Mouse (Mus musculus): ENCODE measurements around the gene Ubxn1.
"Not testable (repeated sequence)": the region's sequence is repeated elsewhere in the genome, so short reads cannot be mapped to it uniquely, and the experiment has no call there.

Ubxn1 gene

DNA sequence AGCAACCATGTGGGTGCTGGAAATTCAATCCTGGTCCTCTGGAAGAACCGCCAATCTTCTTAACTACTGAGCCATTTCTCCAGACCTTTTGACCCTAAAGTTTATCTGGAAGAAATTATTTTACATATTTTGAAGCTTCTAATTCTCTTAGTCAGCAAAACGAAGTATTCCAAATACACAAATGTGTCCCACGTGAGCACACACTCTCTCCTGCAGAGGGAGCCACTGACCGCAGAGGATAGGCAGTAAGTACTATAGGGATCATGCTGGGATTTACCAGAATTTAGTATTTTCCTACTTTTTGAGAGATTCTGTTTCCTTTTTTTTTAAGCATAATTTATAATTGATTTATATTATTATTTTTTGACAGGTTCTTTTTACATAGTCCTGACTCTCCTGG is 13.6 kb upstream of the Ubxn1 start:
- DNase-seq (ENCODE audit: low spot score) = peak; percentile 61

DNA sequence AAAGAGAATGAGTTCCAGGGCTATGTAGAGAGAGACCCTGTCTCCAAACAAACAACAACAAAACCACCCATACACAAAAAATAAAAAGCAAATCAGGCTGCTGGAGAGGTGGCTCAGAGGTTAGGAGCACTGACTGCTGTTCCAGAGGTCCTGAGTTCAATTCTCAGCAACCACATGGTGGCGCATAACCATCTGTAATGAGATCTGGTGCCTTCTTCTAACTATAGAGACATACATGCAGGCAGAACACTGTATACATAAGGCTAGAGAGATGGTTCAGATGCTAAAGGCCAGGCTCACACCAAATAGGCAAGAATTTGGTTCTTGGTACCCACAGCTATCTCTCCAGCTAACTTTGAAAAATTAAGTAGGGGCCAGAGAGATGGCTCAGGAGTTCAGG is 12.3 kb upstream of the Ubxn1 start:
- DNase-seq (ENCODE audit: low spot score) = peak; percentile 53

DNA sequence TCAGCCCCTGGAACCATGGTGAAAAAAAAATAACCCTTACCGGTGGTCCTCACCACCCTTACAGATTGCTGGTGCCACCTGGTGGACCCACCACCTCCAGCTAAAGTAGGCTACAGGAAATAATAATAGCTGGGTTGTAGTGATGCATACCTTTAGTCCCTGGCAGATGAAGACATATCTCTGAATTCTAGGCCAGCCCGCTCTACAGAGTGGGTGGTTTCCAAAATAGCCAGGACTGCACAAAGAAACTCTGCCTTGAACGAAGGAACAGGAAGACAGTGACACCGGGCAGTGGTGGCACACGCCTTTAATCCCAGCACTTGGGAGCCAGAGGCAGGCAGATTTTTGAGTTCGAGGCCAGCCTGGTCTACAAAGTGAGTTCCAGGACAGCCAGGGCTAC is 7.0 kb upstream of the Ubxn1 start:
- DNase-seq (ENCODE audit: low spot score) = no peak

DNA sequence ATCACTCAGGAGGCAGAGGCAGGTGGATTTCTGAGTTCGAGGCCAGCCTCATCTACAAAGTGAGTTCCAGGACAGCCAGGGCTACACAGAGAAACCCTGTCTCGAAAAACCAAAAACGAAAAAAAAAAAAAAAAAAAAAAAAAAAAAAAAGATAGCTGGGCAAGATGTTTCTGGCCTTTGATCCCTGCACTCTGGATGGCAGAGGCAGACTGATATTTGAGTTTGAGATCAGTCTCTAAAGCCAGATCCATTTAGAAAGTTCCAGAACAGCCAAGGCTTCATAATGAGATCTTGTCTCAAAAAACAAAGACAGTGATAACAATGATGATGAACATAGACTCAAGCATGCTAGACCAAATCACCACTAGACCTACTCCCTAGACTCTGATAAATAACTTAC is 915 bp upstream of the Ubxn1 start:
- DNase-seq (ENCODE audit: low spot score) = not testable (repeated sequence)

DNA sequence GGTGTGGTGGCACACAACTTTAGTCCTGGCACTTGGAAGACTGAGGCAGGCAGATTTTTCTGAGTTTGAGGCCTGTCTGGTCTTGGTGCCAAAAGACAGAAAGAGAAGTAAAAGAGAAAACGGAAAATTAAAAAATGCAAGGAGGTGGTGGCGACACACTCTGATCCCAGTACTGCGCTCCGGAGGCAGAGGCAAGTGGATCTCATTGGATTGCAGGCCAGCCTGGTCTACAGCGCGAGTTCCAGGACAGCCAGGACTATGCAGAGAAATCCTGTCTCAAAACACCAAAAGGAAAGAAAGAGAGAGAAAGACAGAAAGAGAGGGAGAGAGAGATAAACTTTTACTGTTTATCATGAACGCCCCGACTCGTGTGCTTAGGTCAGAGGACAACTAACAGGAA is 458 bp upstream of the Ubxn1 start:
- DNase-seq (ENCODE audit: low spot score) = no peak

DNA sequence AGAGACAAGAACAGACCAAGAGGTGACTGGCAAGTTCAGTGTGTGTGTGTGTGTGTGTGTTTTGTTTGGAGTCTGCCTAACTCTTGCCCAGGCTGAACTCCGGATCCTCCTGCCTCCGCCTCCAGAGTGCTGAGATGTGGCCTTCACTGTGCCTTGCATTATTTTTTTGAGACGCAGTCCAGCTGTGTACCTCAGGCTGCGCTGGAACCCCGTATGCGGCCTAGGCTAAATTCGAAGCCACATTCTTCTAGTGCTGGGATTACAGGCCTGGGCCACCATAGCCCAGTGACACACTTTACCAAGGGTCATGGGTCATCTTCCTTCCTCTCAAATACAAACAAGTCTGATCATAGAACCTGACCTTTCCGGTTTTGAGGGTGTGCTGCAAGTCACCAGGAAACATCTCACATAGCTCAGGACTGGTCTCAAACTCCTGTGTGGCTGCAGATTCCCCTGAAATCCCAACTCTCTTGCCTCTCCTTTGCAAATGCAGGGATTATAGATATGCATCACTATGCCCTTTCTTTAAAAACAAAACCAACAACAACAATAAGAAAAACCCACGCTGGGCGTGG is 1.1 kb downstream of the Ubxn1 start:
- DNase-seq (ENCODE audit: low spot score) = no peak

DNA sequence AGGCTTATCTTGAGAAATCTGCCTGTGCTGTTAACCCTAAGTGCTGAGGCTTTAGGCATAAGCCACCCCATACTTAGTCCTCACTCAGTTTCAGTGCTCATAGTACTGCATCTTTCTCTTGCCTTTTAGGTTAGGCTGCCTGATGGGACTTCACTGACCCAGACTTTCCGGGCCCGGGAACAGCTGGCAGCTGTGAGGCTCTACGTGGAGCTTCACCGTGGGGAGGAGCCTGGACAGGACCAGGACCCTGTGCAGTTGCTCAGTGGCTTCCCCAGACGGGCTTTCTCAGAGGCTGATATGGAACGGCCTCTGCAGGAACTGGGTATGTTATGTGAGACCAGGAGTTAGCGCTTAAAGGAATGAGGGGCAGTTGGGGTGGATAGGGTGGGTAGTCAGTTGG is 3.7 kb downstream of the Ubxn1 start:
- DNase-seq (ENCODE audit: low spot score) = no peak

DNA sequence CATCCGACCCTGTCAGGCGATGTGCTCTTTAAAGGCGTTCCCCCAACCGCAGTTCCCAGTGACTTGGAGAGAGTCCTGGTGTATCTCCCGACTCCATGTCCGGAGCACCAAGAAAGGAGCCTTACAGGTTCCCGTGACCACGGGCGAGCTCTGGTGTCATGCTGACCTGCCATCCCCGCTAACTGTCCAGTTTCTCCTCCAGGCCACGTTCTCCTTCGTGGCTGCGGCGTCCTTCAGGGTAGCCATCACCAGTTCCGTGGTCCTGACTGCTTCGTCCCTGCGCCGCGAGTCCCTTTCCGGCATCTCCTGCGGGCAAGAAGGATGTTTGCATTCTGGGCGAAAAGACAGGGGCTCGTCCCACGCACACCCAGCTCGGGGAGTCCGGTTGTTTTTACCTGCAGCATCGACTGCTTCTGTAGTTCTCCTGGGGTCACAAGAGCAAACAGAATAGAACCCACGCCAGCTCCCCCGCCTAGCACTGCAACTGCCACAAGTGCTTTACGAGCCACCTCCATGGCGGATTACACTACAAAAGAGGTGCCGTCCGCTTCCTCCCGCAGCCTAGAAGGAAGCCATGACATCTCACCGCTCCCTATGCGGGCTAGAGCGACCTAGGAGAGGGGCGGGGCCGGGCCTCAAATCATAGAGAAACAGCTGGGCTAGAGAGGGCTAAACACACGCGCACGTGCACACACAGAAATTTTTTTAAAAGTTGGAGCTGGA is 9.2 kb downstream of the Ubxn1 start, which contains the start of gene Uqcc3:
Uqcc3 (minus strand) TSS at position 613 of the 723 bp plus-strand sequence.
- DNase-seq (ENCODE audit: low spot score) = peak; percentile 96

DNA sequence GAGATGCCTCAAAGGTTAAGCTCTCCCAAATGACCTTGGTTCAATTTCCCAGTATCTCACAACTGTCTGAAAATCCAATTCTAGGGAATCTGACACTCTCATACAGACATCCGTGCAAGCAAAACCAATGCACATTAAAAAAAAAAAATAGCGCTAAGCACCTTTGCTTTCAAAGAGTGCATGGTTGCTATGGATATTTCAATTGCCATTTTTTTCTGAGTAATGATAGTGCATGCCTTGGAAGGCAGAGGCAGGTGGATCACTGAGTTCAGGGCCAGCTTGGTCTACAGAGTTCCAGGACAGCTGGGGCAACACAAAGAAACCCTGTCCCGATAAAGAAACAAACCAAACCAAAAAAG is 9.7 kb downstream of the Ubxn1 start:
- DNase-seq (ENCODE audit: low spot score) = no peak

DNA sequence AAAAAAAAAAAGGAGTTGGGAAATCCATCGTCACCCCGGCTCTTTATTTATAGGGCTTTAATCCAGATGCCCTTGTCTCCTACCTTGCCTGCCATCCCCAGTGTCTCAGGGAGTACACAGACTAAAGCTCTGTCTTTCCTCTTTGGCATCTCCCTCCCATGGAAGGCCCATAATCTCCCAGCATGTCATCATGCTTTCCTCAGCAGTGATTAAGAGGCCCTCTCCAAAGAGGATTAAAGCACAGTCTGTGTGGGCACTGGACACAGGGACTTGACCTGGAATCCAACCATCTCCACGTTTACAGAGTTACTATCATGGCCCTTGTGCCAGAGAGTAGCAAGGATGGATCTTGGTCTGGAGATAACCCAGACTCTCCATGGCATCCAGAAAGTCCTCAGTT is 12.3 kb downstream of the Ubxn1 start, which contains the start of the genes Lbhd1 and Gm49403:
Lbhd1 (plus strand) TSS at position 117 of the 400 bp plus-strand sequence.
Gm49403 (plus strand) TSS at position 315 of the 400 bp plus-strand sequence.
- DNase-seq (ENCODE audit: low spot score) = no peak

DNA sequence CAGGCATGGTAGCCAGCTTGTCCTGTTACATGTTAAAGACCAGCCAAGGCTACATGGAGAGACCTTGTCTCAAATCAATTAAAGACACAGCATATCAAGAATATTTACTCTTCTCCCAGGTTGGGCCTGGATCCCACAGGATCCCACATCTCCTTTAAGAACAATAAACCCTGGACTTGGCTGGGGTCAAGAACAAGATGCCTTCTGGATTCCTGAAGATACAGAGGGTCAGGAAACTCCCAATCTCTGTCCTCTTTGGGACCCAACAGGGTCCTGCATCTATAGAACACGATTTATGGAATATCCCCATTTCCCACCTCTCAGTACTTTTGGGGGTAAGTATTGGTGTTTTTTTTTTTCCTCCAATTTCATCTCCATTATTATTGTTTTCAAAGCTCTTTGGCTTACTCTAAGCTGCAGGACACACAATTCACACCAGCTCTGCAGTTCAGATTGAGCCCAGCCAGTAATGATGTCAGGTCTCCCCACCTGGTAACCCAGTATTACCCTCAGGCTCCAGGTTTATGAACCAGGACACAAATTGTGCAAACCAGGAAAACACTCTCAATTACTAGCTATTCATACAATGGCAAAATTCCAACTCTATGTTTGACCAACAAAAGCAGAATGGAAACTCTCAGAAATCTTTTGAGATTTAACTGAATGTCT is 15.8 kb downstream of the Ubxn1 start:
- DNase-seq (ENCODE audit: low spot score) = no peak

DNA sequence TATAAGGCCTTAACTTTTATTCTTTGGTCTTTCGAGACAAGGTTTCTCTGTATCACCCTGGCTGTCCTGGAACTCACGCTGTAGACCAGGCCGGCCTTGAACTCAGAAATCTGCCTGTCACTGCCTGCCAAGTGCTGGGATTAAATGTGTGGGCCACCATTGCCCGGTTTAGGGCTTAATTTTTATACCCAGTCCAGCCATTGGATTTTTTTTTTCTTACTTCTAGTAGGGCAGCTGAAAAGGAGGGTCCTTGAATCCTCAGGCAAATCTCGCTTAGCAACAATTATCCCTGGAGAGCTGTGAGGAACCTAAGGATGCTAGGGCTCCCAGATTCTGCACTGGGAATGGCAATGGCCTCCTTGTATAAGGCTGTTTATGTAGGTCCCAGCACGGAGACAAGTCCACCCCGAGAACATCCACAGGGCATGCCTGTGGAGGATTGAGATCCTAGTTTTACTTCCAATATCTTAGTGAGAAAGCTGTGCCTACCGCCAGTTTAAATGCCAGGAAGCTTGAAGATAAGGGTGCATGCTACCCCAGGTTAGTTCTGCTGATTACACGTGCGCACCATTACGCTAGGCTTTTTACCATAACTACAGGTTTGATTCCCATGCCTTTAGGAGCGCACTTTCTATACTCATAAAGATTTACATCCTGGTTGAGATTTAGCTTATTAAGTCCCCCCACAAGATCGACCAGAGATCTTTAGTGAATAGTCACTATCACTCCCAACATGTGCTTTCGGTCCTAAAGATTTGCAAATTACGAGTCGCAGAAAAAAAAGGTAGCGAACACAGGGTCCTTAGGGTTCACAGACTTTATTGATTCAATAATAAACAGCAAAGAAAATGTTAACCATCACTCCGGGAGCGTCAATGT is 16.5 kb downstream of the Ubxn1 start:
- DNase-seq (ENCODE audit: low spot score) = peak; percentile 34

DNA sequence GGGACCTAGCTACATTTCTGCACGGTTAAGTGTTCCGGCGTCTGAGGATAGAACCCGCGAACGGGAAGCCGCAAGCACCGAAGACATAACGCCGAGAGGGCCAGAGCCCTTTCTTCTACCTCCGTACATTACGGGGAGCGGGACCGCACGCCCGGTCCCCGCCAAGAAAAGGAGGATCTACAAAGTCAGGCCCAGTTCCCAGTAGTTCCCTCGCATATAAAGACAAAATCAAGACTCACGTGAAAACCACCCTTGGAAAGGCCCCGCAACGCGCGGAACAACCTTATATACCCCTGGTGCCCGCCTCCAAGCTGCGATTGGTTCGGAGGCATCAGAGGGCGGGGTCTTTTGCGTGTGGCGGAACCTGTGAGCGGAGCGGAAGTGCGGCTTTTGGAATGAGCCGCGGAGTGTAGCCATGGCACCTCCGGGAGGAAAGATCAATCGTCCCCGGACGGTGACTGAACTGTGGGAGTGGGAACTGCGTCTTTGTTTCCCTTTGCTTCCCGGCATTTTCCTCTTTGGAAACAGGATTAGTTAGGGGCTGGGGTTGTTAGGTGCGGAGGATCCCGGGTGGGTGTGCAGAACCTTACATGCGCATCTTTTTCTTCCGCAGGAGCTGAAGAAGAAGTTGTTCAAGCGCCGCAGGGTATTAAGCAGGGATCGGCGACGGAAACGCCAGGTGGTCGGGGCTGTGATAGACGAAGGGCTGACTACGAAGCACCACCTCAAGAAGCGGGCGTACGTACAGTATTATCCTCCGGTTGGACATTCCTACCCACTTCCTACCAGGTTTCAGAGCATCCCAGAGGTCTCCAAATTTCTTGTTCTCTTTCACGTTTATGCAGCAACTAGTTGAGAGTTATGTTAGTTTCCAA is 17.5 kb downstream of the Ubxn1 start, which contains the start of the genes 1810009A15Rik and Gm49416:
1810009A15Rik (plus strand) TSS at position 343 of the 875 bp plus-strand sequence.
Gm49416 (plus strand) TSS at position 416 of the 875 bp plus-strand sequence.
- peak; percentile 99 for DNase-seq (ENCODE audit: low spot score)

DNA sequence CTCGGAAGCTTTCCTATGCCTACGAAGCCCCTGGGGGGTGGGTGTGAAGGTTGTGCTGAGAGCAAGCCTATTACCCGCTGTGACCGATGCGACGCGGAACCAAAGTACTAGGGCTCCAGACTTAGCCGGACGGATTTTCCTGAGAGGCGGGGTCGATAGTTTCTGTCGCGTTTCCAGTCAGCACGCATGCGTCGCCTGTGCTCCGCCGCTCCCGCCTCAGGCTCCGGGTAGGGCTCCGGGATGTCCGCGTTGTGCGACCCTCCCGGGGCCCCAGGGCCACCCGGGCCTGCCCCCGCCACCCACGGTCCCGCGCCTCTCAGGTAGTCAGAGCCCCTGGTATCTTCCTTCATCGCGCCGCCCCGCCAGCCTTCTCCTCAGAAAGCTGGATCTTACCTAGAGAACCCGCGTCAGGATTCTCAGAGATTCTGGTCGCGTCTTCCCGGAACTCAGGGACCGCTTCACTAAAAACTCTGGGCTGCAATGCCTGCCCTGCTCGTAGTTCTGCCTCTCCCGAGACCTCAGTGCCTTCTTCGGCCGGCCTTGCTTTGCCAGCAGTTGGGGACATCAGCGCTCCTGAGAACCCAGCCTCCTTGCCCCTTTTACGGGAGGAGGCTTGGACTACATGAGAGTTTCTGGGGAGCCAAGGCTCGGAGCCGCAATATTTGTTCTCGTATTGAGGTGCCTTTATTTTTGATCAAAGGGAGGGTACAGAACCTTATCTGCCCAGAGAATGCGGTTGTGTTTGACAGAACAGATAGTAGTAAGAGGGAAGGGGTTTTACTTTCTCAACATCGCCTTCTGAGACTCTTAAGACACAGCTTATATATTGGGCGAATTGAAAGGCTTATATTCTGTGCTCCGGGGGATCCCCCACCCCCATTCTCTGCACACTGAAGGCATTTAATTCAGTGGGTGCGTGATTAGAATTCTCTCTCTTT is 21.8 kb downstream of the Ubxn1 start, which contains the start of gene Ints5:
Ints5 (plus strand) TSS at position 177 of the 938 bp plus-strand sequence.
- DNase-seq (ENCODE audit: low spot score) = peak; percentile 93

DNA sequence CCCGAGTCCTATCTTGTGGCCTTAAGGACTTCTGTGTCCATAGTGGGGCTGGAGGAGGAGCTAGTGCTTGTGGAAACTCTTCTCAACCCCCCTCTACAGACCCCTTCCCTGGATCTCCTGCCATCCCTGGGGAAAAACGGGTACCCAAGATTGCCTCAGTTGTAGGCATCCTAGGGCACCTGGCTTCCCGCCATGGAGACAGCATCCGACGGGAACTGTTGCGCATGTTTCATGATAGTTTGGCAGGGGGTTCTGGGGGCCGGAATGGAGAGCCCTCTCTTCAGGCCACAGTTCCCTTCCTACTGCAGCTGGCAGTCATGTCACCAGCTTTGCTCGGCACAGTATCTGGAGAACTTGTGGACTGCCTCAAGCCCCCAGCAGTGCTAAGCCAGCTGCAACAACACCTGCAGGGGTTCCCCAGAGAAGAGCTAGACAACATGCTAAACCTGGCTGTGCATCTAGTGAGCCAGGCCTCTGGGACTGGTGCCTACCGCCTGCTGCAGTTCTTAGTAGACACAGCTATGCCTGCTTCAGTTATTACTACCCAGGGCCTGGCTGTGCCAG is 24.2 kb downstream of the Ubxn1 start:
- no peak for DNase-seq (ENCODE audit: low spot score)

DNA sequence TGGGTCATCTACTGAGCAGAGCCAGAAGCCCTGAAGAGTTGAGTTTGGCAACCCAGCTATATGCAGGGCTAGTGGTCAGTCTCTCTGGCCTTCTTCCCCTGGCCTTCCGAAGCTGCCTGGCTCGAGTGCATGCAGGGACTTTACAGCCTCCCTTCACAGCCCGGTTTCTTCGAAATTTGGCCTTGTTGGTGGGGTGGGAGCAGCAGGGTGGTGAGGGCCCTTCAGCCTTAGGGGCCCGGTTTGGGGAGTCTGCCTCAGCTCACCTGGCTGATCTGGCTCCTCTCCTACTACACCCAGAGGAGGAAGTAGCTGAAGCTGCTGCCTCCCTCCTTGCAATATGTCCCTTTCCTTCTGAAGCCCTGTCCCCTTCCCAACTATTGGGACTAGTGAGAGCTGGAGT is 24.9 kb downstream of the Ubxn1 start:
- DNase-seq (ENCODE audit: low spot score) = not testable (repeated sequence)

DNA sequence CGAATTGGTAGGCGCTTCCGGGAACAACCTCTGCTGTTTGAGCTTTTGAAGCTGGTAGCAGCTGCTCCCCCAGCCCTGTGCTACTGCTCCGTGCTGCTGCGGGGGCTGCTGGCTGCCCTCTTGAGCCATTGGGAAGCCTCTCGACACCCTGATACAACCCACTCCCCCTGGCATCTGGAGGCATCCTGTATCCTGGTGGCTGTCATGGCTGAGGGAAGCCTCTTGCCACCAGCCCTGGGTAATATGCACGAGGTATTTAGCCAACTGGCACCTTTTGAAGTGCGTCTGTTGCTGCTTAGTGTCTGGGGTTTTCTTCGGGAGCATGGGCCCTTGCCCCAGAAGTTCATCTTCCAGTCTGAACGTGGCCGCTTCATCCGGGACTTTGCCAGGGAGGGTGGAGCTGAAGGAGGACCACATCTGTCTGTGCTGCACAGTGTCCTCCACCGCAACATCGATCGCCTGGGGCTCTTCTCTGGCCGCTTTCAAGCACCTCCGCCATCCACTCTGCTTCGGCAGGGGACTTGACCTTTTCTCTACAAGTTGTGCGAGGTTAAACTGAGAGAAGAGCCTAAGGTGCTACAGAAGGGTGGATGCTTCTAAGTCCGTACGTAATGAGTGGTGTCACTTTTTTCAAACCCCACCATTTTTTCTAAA is 26.0 kb downstream of the Ubxn1 start:
- not testable (repeated sequence) for DNase-seq (ENCODE audit: low spot score)

DNA sequence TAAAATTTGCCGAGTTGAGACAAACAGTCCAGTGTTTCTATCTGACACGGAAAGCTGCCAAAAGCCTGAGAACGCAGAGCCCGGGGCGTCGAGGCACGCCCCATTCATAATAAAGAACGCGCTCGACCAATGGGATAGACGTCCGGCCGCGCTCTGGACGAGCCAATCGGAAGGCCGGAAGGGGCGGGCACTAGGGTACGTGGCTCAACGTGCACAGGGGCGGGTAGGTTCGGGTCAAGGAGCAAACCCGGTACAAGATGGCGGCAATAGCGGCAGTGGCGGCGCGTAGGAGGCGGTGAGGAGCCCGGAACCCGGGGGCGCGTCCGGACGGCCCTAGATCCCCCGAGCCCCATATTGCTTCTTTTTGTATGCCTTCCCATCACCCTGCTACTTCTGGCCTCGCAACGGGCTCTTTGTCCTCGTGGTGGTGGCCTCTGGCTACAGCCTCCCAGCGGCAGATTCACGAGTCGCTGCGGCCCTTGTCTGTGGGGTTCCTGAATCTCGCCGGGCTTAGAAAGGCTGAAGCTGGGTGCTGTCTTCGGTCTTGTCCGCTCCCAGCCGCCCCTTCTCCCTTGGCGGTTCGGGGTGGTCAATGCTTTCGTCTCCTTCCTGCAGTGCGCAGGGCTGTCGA is 26.7 kb downstream of the Ubxn1 start, which contains the start of gene Ganab:
Ganab (plus strand) TSS at position 207 of the 631 bp plus-strand sequence.
- DNase-seq (ENCODE audit: low spot score) = peak; percentile 99
